Mouse (Mus musculus): Measurements from ENCODE around the gene Fign. TPM values are rescaled to one million over a fixed set of nuclear protein-coding genes. Genes with fewer than 3 reads are reported as not detected.
A peak's percentile ranks its signal among the peaks of the same experiment; 100 is the strongest.

The Fign gene
- polyA plus RNA-seq, 1 experiment from 2014 or later, result 6.0 TPM

GRCm38 (mm10) chr2:63926481-63927097 lies 171.2 kb downstream of the Fign start:
- Histone ChIP-seq H3K9ac (ENCODE audit: low read depth, low read length) (no peak overlapping the region), H3K9me3 (ENCODE audit: control insufficient read depth, low read length) (no peaks in the 10 kb centered on the region), H3K4me3 (ENCODE audit: low read depth, low read length) (no peak overlapping the region), H3K27ac (replicated peaks; ENCODE audit: low read depth, low read length) (no peak overlapping the region), H3K36me3 (ENCODE audit: control insufficient read depth, insufficient read depth, low read length) (no peaks in the 10 kb centered on the region), H3K27me3 (replicated peaks; ENCODE audit: control insufficient read depth, insufficient read depth, low read length) (no peaks in the 10 kb centered on the region), H3K4me1 (ENCODE audit: control insufficient read depth, insufficient read depth, low read length) (no peaks in the 10 kb centered on the region), H3K4me2 (ENCODE audit: low read depth, low read length) (no peak overlapping the region)
- DNase-seq (ENCODE audit: low spot score) (peak; percentile 16), ATAC-seq (ENCODE audit: low read depth) (no peak)
- 19% methylated on average over 4 of the region's 4 CpGs for WGBS

DNA sequence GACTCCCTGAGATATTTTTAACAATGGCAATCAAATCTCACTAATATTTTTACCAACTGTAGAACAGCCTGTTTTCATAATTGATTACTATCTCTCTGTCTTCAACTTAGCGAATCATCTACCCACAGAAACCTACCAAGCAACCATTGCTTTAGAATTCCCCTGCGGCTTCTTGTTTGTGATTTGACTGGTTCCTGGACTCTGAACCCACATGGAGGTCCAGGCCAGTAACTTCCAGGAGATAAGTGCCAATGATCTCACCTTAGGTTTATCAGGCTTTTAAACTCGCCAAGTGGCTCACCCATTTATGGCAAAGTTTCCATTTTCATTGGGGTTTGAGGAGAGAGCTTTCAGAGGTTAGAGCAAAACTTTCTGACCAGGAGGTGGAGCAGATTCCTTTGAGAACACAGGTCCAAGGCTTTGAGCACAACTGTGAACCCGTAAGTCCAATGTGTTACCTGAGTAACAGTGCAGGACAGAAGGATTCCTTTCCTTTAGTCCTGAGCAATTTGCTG lies 172.1 kb downstream of the Fign start:
- no peak overlapping the region for H3K27ac ChIP-seq (replicated peaks; ENCODE audit: low read depth, low read length)
- no peak overlapping the region for H3K4me2 ChIP-seq (ENCODE audit: low read depth, low read length)
- no peaks in the 10 kb centered on the region for H3K4me1 ChIP-seq (ENCODE audit: control insufficient read depth, insufficient read depth, low read length)
- H3K27me3 ChIP-seq (replicated peaks; ENCODE audit: control insufficient read depth, insufficient read depth, low read length), result no peaks in the 10 kb centered on the region
- 82% methylated on average over 4 of the region's 4 CpGs for WGBS
- no peaks in the 10 kb centered on the region for H3K36me3 ChIP-seq (ENCODE audit: control insufficient read depth, insufficient read depth, low read length)
- peak; percentile 8 for DNase-seq (ENCODE audit: low spot score)
- no peak overlapping the region for H3K9ac ChIP-seq (ENCODE audit: low read depth, low read length)
- H3K4me3 ChIP-seq (ENCODE audit: low read depth, low read length), result no peak overlapping the region
- ATAC-seq (ENCODE audit: low read depth), result no peak
- no peaks in the 10 kb centered on the region for H3K9me3 ChIP-seq (ENCODE audit: control insufficient read depth, low read length)

Measured in embryonic facial prominence, embryonic 14.5 days (tissue).